In genomic region chrX:158921424-158921823, GRCm38 (mm10) we compare ENCODE assay signal across 9 mouse cellular contexts.
DNase-seq lines count a peak whose midpoint lies in the region; ATAC-seq and TF ChIP-seq lines count a peak whose summit lies in the region.
"Had no signal": no experiment of that assay in that cellular context is flagged by ENCODE, and none has a peak within 500 bp of the region (broad histone marks: within the 10 kb centered on the region; RNA-seq: fewer than 3 reads in every experiment).

No protein-coding gene starts in this region.

- in situ Hi-C loops in CH12.LX (cut with MboI; ENCODE audit: low pct_ligation_motif_present, low pct_unique_long_range_greater_than_20kb, low sequenced_read_pairs): no loop called here

- WGBS in embryonic facial prominence, embryonic 12.5 days: 37% methylated on average over 5 of the region's 5 CpGs
- 61% methylated on average over 5 of the region's 5 CpGs for WGBS in liver, embryonic 11.5 days

- no peaks in the 10 kb centered on the region for H3K9me3 ChIP-seq in CH12.LX (replicated peaks; ENCODE audit: low read length)
- no peaks in the 10 kb centered on the region for H3K9me3 ChIP-seq in embryonic facial prominence, embryonic 12.5 days
- no peaks in the 10 kb centered on the region for H3K9me3 ChIP-seq in liver, embryonic 11.5 days (ENCODE audit: control insufficient read depth, low read length)

- H3K9ac ChIP-seq in CH12.LX (ENCODE audit: insufficient read depth, low read depth): no peak overlapping the region
- no peak overlapping the region for H3K9ac ChIP-seq in embryonic facial prominence, embryonic 12.5 days
- no peak overlapping the region for H3K9ac ChIP-seq in liver, embryonic 11.5 days (ENCODE audit: low read depth, low read length)

- intact Hi-C loops in left cerebral cortex, adult 2 months (cut with DNase I): loop anchor here (2.0 to 10.0 kb wide), 7 partner anchors 69 to 1437 kb away; no protein-coding TSS in a partner anchor

- H3K27ac ChIP-seq in left cerebral cortex, adult 2 months: peak overlapping the region; percentile 83
- H3K27ac ChIP-seq in CH12.LX (ENCODE audit: insufficient read depth, low read depth): no peak overlapping the region
- H3K27ac ChIP-seq in embryonic facial prominence, embryonic 12.5 days: no peak overlapping the region
- H3K27ac ChIP-seq in liver, embryonic 11.5 days (ENCODE audit: low read depth, low read length): no peak overlapping the region
- H3K27ac ChIP-seq: heart, adult 2 months had no signal

- dilution Hi-C loops in CH12.LX (cut with MboI; ENCODE audit: extremely low pct_ligation_motif_present, extremely low pct_unique_long_range_greater_than_20kb, low sequenced_read_pairs): no loop called here

- no peaks in the 10 kb centered on the region for H3K27me3 ChIP-seq in CH12.LX (replicated peaks)
- H3K27me3 ChIP-seq in embryonic facial prominence, embryonic 12.5 days: no peaks in the 10 kb centered on the region
- H3K27me3 ChIP-seq in liver, embryonic 11.5 days (replicated peaks; ENCODE audit: control insufficient read depth, insufficient read depth, low read length): peaks cover 9% of the 10 kb centered on the region; the same call in 1 of the 2 replicates

- no peak for TF ChIP-seq POLR2A in CH12.LX (IDR thresholded peaks at IDR 0.05; ENCODE audit: low read depth, low read length)

- no peaks in the 10 kb centered on the region for H3K79me2 ChIP-seq in CH12.LX (replicated peaks; ENCODE audit: control insufficient read depth, extremely low read depth, insufficient read depth, poor library complexity, severe bottlenecking)

- no peak for TF ChIP-seq EP300 in CH12.LX (IDR thresholded peaks at IDR 0.05; ENCODE audit: low read length)

- TF ChIP-seq RAD21 in CH12.LX (IDR thresholded peaks at IDR 0.05; ENCODE audit: low read depth, low read length): no peak

- DNase-seq in left cerebral cortex, adult 2 months (ENCODE audit: extremely low spot score in 1 of 2, low spot score in 2 of 2): no peak
- no peak for DNase-seq in left cerebral cortex, adult 11 months (ENCODE audit: low spot score)
- DNase-seq in CH12.LX (ENCODE audit: extremely low read depth): no peak
- peak; percentile 4 for DNase-seq in NIH3T3 (ENCODE audit: low read depth)
- no peak for DNase-seq in ovary, postnatal 10 days (ENCODE audit: low spot score)
- DNase-seq in liver, embryonic 11.5 days (ENCODE audit: low spot score): no peak
- no peak for DNase-seq in urinary bladder, adult 18-20 months (ENCODE audit: low spot score in 2 of 2)

- ATAC-seq in embryonic facial prominence, embryonic 12.5 days (ENCODE audit: insufficient number of reproducible peaks, insufficient read depth, low FRiP score, low TSS enrichment): no peak
- ATAC-seq in liver, embryonic 11.5 days (replicated peaks; ENCODE audit: low FRiP score): no peak

- H3K4me1 ChIP-seq in CH12.LX (ENCODE audit: control insufficient read depth in 1 of 2, insufficient read depth in 2 of 2): peaks cover 0 to 7% of the 10 kb centered on the region in 2 experiments; a peak in 1 of 4 replicates
- H3K4me1 ChIP-seq in embryonic facial prominence, embryonic 12.5 days: no peaks in the 10 kb centered on the region
- no peaks in the 10 kb centered on the region for H3K4me1 ChIP-seq in liver, embryonic 11.5 days (replicated peaks; ENCODE audit: control insufficient read depth, insufficient read depth, low read length)

- no peak for TF ChIP-seq CTCF in left cerebral cortex, adult 2 months (IDR thresholded peaks at IDR 0.05)
- TF ChIP-seq CTCF in CH12.LX (conservative IDR thresholded peaks at IDR 0.05 in 1 of 2, IDR thresholded peaks at IDR 0.05 in 1 of 2; ENCODE audit: low read depth in 2 of 2, low read length in 2 of 2): no peak

- no peak overlapping the region for H3K4me3 ChIP-seq in left cerebral cortex, adult 2 months
- H3K4me3 ChIP-seq in CH12.LX (replicated peaks in 1 of 3; ENCODE audit: low read depth in 2 of 3, low read length in 2 of 3, poor library complexity in 1 of 3): no peak overlapping the region
- no peak overlapping the region for H3K4me3 ChIP-seq in embryonic facial prominence, embryonic 12.5 days
- H3K4me3 ChIP-seq in liver, embryonic 11.5 days (ENCODE audit: low read depth, low read length): no peak overlapping the region
- H3K4me3 ChIP-seq: heart, adult 2 months had no signal

- H3K4me2 ChIP-seq in CH12.LX (ENCODE audit: insufficient read depth, low read depth, poor library complexity, severe bottlenecking): peak overlapping the region; percentile 71; the same call in 1 of the 2 replicates
- H3K4me2 ChIP-seq in embryonic facial prominence, embryonic 12.5 days (replicated peaks): peak overlapping the region; percentile 21
- H3K4me2 ChIP-seq in liver, embryonic 11.5 days: no peak overlapping the region

- H3K36me3 ChIP-seq in CH12.LX (replicated peaks in 1 of 2; ENCODE audit: control insufficient read depth in 1 of 2, insufficient read depth in 1 of 2, low read length in 1 of 2): no peaks in the 10 kb centered on the region
- H3K36me3 ChIP-seq in embryonic facial prominence, embryonic 12.5 days: no peaks in the 10 kb centered on the region
- H3K36me3 ChIP-seq in liver, embryonic 11.5 days (ENCODE audit: control insufficient read depth, insufficient read depth, low read length): no peaks in the 10 kb centered on the region

TF ChIP-seq in CH12.LX, 34 proteins besides CTCF, POLR2A, EP300 and RAD21:
- TF ChIP-seq ZNF384 (IDR thresholded peaks at IDR 0.05; ENCODE audit: low read depth, low read length) (no peak), E2F4 (IDR thresholded peaks at IDR 0.05; ENCODE audit: insufficient replicate concordance, low read depth, low read length) (no peak), ZKSCAN1 (IDR thresholded peaks at IDR 0.05; ENCODE audit: borderline replicate concordance, low read depth, low read length) (no peak), CHD1 (IDR thresholded peaks at IDR 0.05; ENCODE audit: low read depth, low read length) (no peak), SIN3A (IDR thresholded peaks at IDR 0.05; ENCODE audit: low read length) (no peak), JUND (conservative IDR thresholded peaks at IDR 0.05; ENCODE audit: low read depth, low read length) (no peak), KAT2A (IDR thresholded peaks at IDR 0.05; ENCODE audit: insufficient replicate concordance, low read length) (no peak), CHD2 (IDR thresholded peaks at IDR 0.05; ENCODE audit: low read length) (no peak), BHLHE40 (IDR thresholded peaks at IDR 0.05; ENCODE audit: low read depth, low read length) (no peak), JUN (IDR thresholded peaks at IDR 0.05; ENCODE audit: insufficient read depth, low read depth, low read length) (no peak), NRF1 (IDR thresholded peaks at IDR 0.05; ENCODE audit: low read depth, low read length) (no peak), TCF12 (IDR thresholded peaks at IDR 0.05; ENCODE audit: low read depth, low read length) (no peak), MXI1 (IDR thresholded peaks at IDR 0.05; ENCODE audit: low read depth, low read length) (no peak), USF2 (conservative IDR thresholded peaks at IDR 0.05; ENCODE audit: low read depth, low read length) (no peak), ZMIZ1 (IDR thresholded peaks at IDR 0.05; ENCODE audit: low read depth, low read length) (no peak), POLR2AphosphoS2 (IDR thresholded peaks at IDR 0.05; ENCODE audit: low read depth, low read length) (no peak), MAZ (IDR thresholded peaks at IDR 0.05; ENCODE audit: low read depth, low read length) (no peak)
TF ChIP-seq in CH12.LX: peak in this region for 0.
